21 mouse cellular contexts compared by ENCODE assay signal in the genomic region with DNA sequence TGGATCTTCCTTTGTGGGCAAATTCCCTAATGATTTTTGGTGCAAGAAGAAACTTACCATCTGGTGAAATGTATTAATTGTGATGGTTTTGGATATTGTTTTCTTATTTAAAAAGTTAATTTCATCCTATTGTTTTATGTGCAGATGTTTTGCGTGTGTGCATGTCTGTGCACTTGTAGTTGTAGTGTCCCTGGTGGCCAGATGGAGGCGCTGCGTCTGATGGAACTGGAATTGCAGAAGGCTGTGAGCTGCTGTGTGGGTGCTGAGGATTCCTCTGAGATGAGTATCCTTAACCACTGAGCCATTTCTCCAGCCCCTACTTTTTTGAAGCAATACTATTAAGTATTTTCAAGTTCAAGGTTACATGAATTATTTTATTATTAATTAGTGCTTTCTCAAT.
DNase-seq lines count a peak whose midpoint lies in the region; ATAC-seq and TF ChIP-seq lines count a peak whose summit lies in the region.
"Had no signal": no experiment of that assay in that cellular context is flagged by ENCODE, and none has a peak within 500 bp of the region (broad histone marks: within the 10 kb centered on the region; RNA-seq: fewer than 3 reads in every experiment).

No protein-coding gene starts in this region.

- H3K9me3 ChIP-seq in liver, embryonic 14.5 days (ENCODE audit: control insufficient read depth, low read length) = no peaks in the 10 kb centered on the region
- no peaks in the 10 kb centered on the region for H3K9me3 ChIP-seq in MEL (replicated peaks; ENCODE audit: insufficient read depth, low read length)
- H3K9me3 ChIP-seq: heart, embryonic 13.5 days; limb, embryonic 12.5 days had no signal

- TF ChIP-seq EP300 in liver, embryonic 14.5 days (IDR thresholded peaks at IDR 0.05; ENCODE audit: low read depth) = no peak
- TF ChIP-seq EP300 in MEL (IDR thresholded peaks at IDR 0.05; ENCODE audit: low read depth in 1 of 2, low read length in 2 of 2) = no peak

- no peak overlapping the region for H3K27ac ChIP-seq in gastrocnemius, adult 2 months
- H3K27ac ChIP-seq in liver, embryonic 14.5 days = no peak overlapping the region
- no peak overlapping the region for H3K27ac ChIP-seq in MEL (ENCODE audit: control insufficient read depth, low read depth, low read length)
- H3K27ac ChIP-seq: heart, embryonic 13.5 days; limb, embryonic 12.5 days; macrophage had no signal

- no peak overlapping the region for H3K4me3 ChIP-seq in gastrocnemius, adult 2 months
- H3K4me3 ChIP-seq in liver, embryonic 14.5 days (ENCODE audit: insufficient read depth in 1 of 2, low read depth in 2 of 2, low read length in 2 of 2) = no peak overlapping the region
- H3K4me3 ChIP-seq in MEL (ENCODE audit: control insufficient read depth in 1 of 2, insufficient read depth in 1 of 2, low read depth in 2 of 2, low read length in 2 of 2) = no peak overlapping the region
- H3K4me3 ChIP-seq: heart, embryonic 13.5 days; limb, embryonic 12.5 days had no signal

- H3K4me2 ChIP-seq in liver, embryonic 14.5 days (ENCODE audit: low read depth) = no peak overlapping the region
- H3K4me2 ChIP-seq: heart, embryonic 13.5 days; limb, embryonic 12.5 days; midbrain, embryonic 11.5 days had no signal

- no peaks in the 10 kb centered on the region for H3K27me3 ChIP-seq in liver, embryonic 14.5 days (ENCODE audit: control insufficient read depth, insufficient read depth, low read length)
- no peaks in the 10 kb centered on the region for H3K27me3 ChIP-seq in MEL (ENCODE audit: control insufficient read depth in 1 of 2, insufficient read depth in 2 of 2, low read length in 2 of 2)
- H3K27me3 ChIP-seq: heart, embryonic 13.5 days; limb, embryonic 12.5 days had no signal

- no peak overlapping the region for H3K9ac ChIP-seq in liver, embryonic 14.5 days (replicated peaks)
- no peak overlapping the region for H3K9ac ChIP-seq in MEL (ENCODE audit: control insufficient read depth, low read depth, low read length, poor library complexity, severe bottlenecking)
- H3K9ac ChIP-seq: heart, embryonic 13.5 days; limb, embryonic 12.5 days had no signal

- DNase-seq in gastrocnemius, adult 2 months = no peak
- DNase-seq in gastrocnemius, postnatal 10 days = no peak
- no peak for DNase-seq in liver, embryonic 14.5 days (ENCODE audit: low read depth in 3 of 3, low spot score in 3 of 3)
- DNase-seq in liver = no peak
- DNase-seq in 3T3-L1 (ENCODE audit: low read depth, low spot score) = peak; percentile 6
- peak; percentile 4 for DNase-seq in MEL (ENCODE audit: low read depth, low spot score)
- no peak for DNase-seq in frontal cortex, adult 2 months (ENCODE audit: extremely low spot score in 1 of 2, low spot score in 1 of 2)
- DNase-seq in kidney, adult 9 months = no peak
- DNase-seq: adrenal gland, postnatal 36 days; B cell, adult 2 months; cerebellum, postnatal 10 days; heart, postnatal 36 days; kidney, adult 2 months; right cerebral cortex, postnatal 4 days; thymus, adult 18-20 months had no signal

- no peak for TF ChIP-seq POLR2A in MEL (IDR thresholded peaks at IDR 0.05; ENCODE audit: control insufficient read depth in 1 of 2, insufficient read depth in 1 of 2, low read depth in 1 of 2, low read length in 2 of 2, poor library complexity in 1 of 2)

- TF ChIP-seq RAD21 in MEL (IDR thresholded peaks at IDR 0.05; ENCODE audit: low read depth, low read length) = no peak

- intact Hi-C loops in gastrocnemius, adult 2 months (cut with DNase I) = no loop called here

- H3K79me2 ChIP-seq in MEL (ENCODE audit: control insufficient read depth, insufficient read depth, low read length, poor library complexity) = no peaks in the 10 kb centered on the region

- TF ChIP-seq CTCF in gastrocnemius, adult 2 months (IDR thresholded peaks at IDR 0.05) = peak; percentile 8; the same call in 1 of the 2 replicates
- TF ChIP-seq CTCF in liver, embryonic 14.5 days (IDR thresholded peaks at IDR 0.05; ENCODE audit: low read depth) = peak; percentile 34; the same call in 1 of the 2 replicates
- TF ChIP-seq CTCF in MEL (IDR thresholded peaks at IDR 0.05 in 2 of 3, conservative IDR thresholded peaks at IDR 0.05 in 1 of 3; ENCODE audit: control insufficient read depth in 1 of 3, insufficient read depth in 1 of 3, low read depth in 2 of 3, low read length in 3 of 3, poor library complexity in 1 of 3, severe bottlenecking in 1 of 3) = peak; percentile 23 to 44 (median 27); a peak in 4 of 6 replicates

- H3K4me1 ChIP-seq in liver, embryonic 14.5 days (replicated peaks; ENCODE audit: control insufficient read depth in 2 of 2, insufficient read depth in 2 of 2, low read length in 1 of 2) = no peaks in the 10 kb centered on the region
- no peaks in the 10 kb centered on the region for H3K4me1 ChIP-seq in MEL (ENCODE audit: control insufficient read depth in 1 of 2, insufficient read depth in 2 of 2, low read length in 2 of 2)
- H3K4me1 ChIP-seq: heart, embryonic 13.5 days; limb, embryonic 12.5 days had no signal

- no peaks in the 10 kb centered on the region for H3K36me3 ChIP-seq in liver, embryonic 14.5 days (replicated peaks; ENCODE audit: control insufficient read depth, insufficient read depth, low read depth)
- no peaks in the 10 kb centered on the region for H3K36me3 ChIP-seq in MEL (ENCODE audit: control insufficient read depth in 1 of 2, insufficient read depth in 2 of 2, low read length in 2 of 2)
- H3K36me3 ChIP-seq: heart, embryonic 13.5 days; limb, embryonic 12.5 days had no signal

- 53% methylated on average over 3 of the region's 3 CpGs for WGBS in liver, embryonic 14.5 days (ENCODE audit: insufficient replicate concordance)

- no peak for ATAC-seq in liver, embryonic 14.5 days (ENCODE audit: insufficient read depth)
- ATAC-seq: activated CD4-positive, CD25-positive, alpha-beta regulatory T cell, adult 4 months; hindbrain, embryonic 16.5 days had no signal

TF ChIP-seq in MEL, 35 proteins besides CTCF, POLR2A, EP300 and RAD21:
- no peak for TF ChIP-seq GABPA (IDR thresholded peaks at IDR 0.05; ENCODE audit: low read depth, low read length)
- TF ChIP-seq MYB (IDR thresholded peaks at IDR 0.05; ENCODE audit: low read depth, low read length) = no peak
- no peak for TF ChIP-seq TCF12 (IDR thresholded peaks at IDR 0.05; ENCODE audit: low read depth, low read length)
- TF ChIP-seq SIN3A (IDR thresholded peaks at IDR 0.05; ENCODE audit: low read length) = no peak
- TF ChIP-seq MXI1 (IDR thresholded peaks at IDR 0.05; ENCODE audit: low read depth, low read length) = no peak
- TF ChIP-seq NRF1 (IDR thresholded peaks at IDR 0.05; ENCODE audit: insufficient read depth, low read depth, low read length, poor library complexity, severe bottlenecking) = no peak
- TF ChIP-seq UBTF (IDR thresholded peaks at IDR 0.05; ENCODE audit: borderline replicate concordance, insufficient read depth, low read depth, low read length) = no peak
- no peak for TF ChIP-seq USF2 (IDR thresholded peaks at IDR 0.05; ENCODE audit: borderline replicate concordance in 1 of 2, insufficient read depth in 1 of 2, low read depth in 1 of 2, low read length in 2 of 2)
- TF ChIP-seq RCOR1 (IDR thresholded peaks at IDR 0.05; ENCODE audit: low read depth, low read length) = no peak
TF ChIP-seq in MEL: peak in this region for 0.

Comparison
In these comparisons a context has a peak if more than half of its experiments do, and no peak if none do; other contexts are left out.
1. DNase-seq: peak in 3T3-L1 (single experiment) and MEL (single experiment); none in gastrocnemius, adult 2 months (single experiment), gastrocnemius, postnatal 10 days (single experiment), liver, embryonic 14.5 days (0 of 3), liver (single experiment), frontal cortex, adult 2 months (0 of 2) and kidney, adult 9 months (single experiment).
2. Peak in every context shown above with its lines, with median percentiles within 50 percentile points of each other: CTCF ChIP-seq.